Mouse (Mus musculus) midbrain, embryonic 12.5 days (tissue): ENCODE data around the gene Mrfap1. TPM values are rescaled to one million over a fixed set of nuclear protein-coding genes. Genes with fewer than 3 reads are reported as not detected.
A peak's percentile ranks its signal among the peaks of the same experiment; 100 is the strongest.

Experiments used
- ATAC-seq: fragments of 200-750 bp; cut with Nextera tagmentation; 2 replicates; pipeline ENCODE4 v1.8.0; 2017; ENCODE audit warnings: low read depth, moderate TSS enrichment, moderate library complexity; ENCODE audit not compliant: low FRiP score
- H3K27ac ChIP-seq: fragments of 300-500 bp; sonication (generic); replicated peaks from 2 replicates; pipeline ENCODE4 v1.5.1; 2016; ENCODE audit warnings: mild to moderate bottlenecking
- H3K27me3 ChIP-seq: fragments of 300-500 bp; sonication (generic); 2 replicates; pipeline ENCODE4 v1.6.1; 2016; ENCODE audit warnings: mild to moderate bottlenecking
- H3K36me3 ChIP-seq: fragments of 300-500 bp; sonication (generic); 2 replicates; pipeline ENCODE4 v1.6.1; 2016
- H3K4me1 ChIP-seq: fragments of 300-500 bp; sonication (generic); 2 replicates; pipeline ENCODE4 v1.6.1; 2016
- H3K4me2 ChIP-seq: fragments of 300-500 bp; sonication (generic); replicated peaks from 2 replicates; pipeline ENCODE4 v1.6.1; 2016; ENCODE audit warnings: mild to moderate bottlenecking, moderate library complexity
- H3K4me3 ChIP-seq: fragments of 300-500 bp; sonication (generic); 2 replicates; pipeline ENCODE4 v1.5.1; 2016; ENCODE audit warnings: mild to moderate bottlenecking
- H3K9ac ChIP-seq: fragments of 300-500 bp; sonication (generic); replicated peaks from 2 replicates; pipeline ENCODE4 v1.6.1; 2016; ENCODE audit warnings: mild to moderate bottlenecking, moderate library complexity
- H3K9me3 ChIP-seq: fragments of 300-500 bp; sonication (generic); 2 replicates; pipeline ENCODE4 v1.6.1; 2016; ENCODE audit warnings: mild to moderate bottlenecking
- WGBS: fragments of 180-500 bp; shearing (Covaris S2); methylation state at CpG from one replicate; pipeline ENCODE4 v1.1.7; 2016; 5-methylcytosine and 5-hydroxymethylcytosine counted together
- polyA plus RNA-seq: library from polyadenylated mRNA; unstranded; fragments of >200 nt; fragmentation: Nextera tagmentation; extraction: Ambion mirVana; gene quantifications from 2 replicates; pipeline ENCODE4 v1.2.1, GENCODE M21; 2016

Gene Mrfap1
- polyA plus RNA-seq, 1 experiment from 2014 or later, result 455 TPM

DNA sequence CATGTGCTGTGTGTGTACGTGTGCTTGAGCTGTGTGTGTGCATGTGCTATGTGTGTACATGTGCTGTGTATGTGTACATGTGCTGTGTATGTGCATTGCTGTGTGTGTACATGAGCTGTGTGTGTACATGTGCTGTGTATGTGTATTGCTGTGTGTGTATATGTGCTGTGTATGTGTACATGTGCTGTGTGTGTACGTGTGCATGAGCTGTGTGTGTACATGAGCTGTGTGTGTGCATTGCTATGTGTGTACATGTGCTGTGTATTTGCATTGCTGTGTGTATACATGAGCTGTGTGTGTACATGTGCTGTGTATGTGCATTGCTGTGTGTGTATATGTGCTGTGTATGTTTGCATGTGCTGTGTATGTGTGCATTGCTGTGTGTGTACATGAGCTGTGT lies 17.1 kb downstream of the Mrfap1 start:
- H3K4me3 ChIP-seq, result no peak overlapping the region
- ATAC-seq, result no peak
- no peak overlapping the region for H3K4me2 ChIP-seq
- no peaks in the 10 kb centered on the region; the same call in 1 of the 2 replicates for H3K27me3 ChIP-seq
- no peaks in the 10 kb centered on the region for H3K4me1 ChIP-seq
- H3K9me3 ChIP-seq, result peaks cover 10% of the 10 kb centered on the region; the same call in 1 of the 2 replicates
- 87% methylated on average over 2 of the region's 2 CpGs for WGBS
- H3K9ac ChIP-seq, result no peak overlapping the region
- no peak overlapping the region for H3K27ac ChIP-seq
- H3K36me3 ChIP-seq, result no peaks in the 10 kb centered on the region

DNA sequence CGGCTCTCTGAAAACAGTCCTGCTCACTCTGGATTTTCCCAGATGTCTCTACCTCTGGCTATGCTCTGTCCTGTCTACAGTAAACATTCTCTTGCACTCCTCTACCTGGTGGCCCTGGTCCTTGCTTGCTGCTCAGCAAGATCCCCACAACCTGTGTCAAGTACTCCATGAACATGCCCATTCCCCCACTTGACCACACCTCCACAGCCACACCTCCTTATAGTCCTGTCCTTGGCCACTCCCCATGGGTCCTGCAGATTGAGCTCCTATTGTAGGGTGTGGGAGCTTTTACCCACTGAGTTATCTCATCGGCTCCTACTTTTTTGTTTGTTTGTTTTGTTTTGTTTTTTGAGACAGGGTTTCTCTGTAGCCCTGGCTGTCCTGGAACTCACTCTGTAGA lies 17.7 kb downstream of the Mrfap1 start:
- peaks cover 10% of the 10 kb centered on the region; the same call in 1 of the 2 replicates for H3K9me3 ChIP-seq
- H3K4me1 ChIP-seq, result no peaks in the 10 kb centered on the region
- no peaks in the 10 kb centered on the region; the same call in 1 of the 2 replicates for H3K27me3 ChIP-seq
- H3K9ac ChIP-seq, result no peak overlapping the region
- no peaks in the 10 kb centered on the region for H3K36me3 ChIP-seq
- H3K4me2 ChIP-seq, result no peak overlapping the region
- WGBS, result 97% methylated on average over 1 of the region's 2 CpGs
- H3K27ac ChIP-seq, result no peak overlapping the region
- no peak overlapping the region for H3K4me3 ChIP-seq
- no peak for ATAC-seq

DNA sequence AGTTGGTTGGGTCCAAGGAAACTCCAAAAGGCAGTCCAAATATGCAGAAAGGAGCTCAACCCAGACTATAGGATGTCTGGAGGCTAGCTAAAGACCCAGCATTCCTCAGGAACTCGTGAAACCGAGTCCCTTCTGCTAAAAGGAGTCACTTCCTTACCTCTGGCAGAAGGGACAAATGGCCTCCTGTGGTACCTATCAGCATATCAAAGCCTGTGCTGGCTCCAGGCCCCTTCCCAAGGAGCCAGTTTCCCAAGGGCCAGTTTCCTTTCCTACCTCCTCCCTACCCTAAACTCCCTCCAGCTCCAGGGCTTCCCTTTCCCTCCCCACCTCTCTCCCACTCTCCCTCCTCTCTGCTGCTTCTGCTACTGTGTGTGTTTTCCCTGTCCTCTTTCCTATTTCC lies 19.4 kb downstream of the Mrfap1 start:
- peaks cover 10% of the 10 kb centered on the region; the same call in 1 of the 2 replicates for H3K9me3 ChIP-seq
- 4% methylated on average over 2 of the region's 2 CpGs for WGBS
- no peak overlapping the region for H3K27ac ChIP-seq
- no peaks in the 10 kb centered on the region for H3K36me3 ChIP-seq
- no peaks in the 10 kb centered on the region; the same call in 1 of the 2 replicates for H3K27me3 ChIP-seq
- no peak for ATAC-seq
- no peak overlapping the region for H3K4me3 ChIP-seq
- no peak overlapping the region for H3K9ac ChIP-seq
- H3K4me1 ChIP-seq, result no peaks in the 10 kb centered on the region
- no peak overlapping the region for H3K4me2 ChIP-seq

DNA sequence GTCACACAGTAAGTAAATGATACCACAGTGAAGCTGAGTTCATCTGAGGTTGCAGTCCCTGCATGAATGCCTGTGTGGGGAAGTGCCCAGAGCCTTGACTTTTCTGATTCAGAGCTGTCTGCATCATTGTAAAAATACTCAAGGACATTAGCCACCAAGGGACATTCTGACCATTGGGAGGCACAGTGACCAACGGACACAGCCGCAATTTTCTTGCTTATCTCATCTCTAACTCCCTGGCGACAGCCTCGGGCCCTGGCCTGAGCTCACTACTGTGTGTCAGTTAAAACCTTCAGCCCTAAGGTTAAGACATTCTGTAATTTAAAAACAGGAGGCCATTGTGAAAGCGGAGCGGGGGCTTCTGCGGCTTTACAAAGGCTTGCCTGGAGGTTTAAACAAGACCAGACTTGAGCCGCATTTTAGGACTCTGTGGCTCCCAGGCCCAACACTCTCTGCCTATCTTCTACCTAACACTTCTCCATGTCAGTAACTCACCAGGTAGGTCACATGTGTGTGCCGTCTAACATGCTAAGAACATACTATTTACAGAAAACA lies 20.5 kb downstream of the Mrfap1 start:
- H3K27me3 ChIP-seq, result no peaks in the 10 kb centered on the region; the same call in 1 of the 2 replicates
- no peaks in the 10 kb centered on the region for H3K36me3 ChIP-seq
- H3K4me2 ChIP-seq, result no peak overlapping the region
- H3K9ac ChIP-seq, result no peak overlapping the region
- H3K4me1 ChIP-seq, result no peaks in the 10 kb centered on the region
- H3K4me3 ChIP-seq, result no peak overlapping the region
- WGBS, result 20% methylated on average over 9 of the region's 9 CpGs
- no peak overlapping the region for H3K27ac ChIP-seq
- H3K9me3 ChIP-seq, result peaks cover 10% of the 10 kb centered on the region; the same call in 1 of the 2 replicates
- ATAC-seq, result no peak

DNA sequence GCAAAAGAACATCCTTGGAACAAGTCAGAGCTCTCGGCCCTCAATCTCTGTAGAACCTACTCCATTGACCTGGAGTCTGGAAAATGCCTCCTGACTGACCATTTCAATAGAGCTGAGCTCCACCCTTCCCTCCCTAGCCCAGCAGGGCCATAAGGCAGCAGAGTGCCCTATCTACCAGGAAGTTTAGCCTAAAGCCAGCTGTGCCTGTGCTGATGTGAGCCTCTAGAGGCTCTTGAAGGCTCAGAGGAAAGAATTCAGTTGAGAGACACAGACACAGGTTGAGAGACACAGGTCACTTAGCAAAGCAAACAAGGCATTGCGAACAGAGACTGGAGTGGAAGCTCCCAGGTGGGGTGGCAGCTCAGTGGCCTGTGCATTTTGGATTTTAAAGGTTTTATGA lies 21.3 kb downstream of the Mrfap1 start:
- Histone ChIP-seq H3K4me1 (no peaks in the 10 kb centered on the region), H3K36me3 (no peaks in the 10 kb centered on the region), H3K27ac (no peak overlapping the region), H3K4me2 (no peak overlapping the region), H3K9ac (no peak overlapping the region), H3K9me3 (peaks cover 5% of the 10 kb centered on the region; the same call in 1 of the 2 replicates), H3K4me3 (no peak overlapping the region), H3K27me3 (no peaks in the 10 kb centered on the region; the same call in 1 of the 2 replicates)
- ATAC-seq, result no peak
- WGBS, result 94% methylated on average over 2 of the region's 2 CpGs

DNA sequence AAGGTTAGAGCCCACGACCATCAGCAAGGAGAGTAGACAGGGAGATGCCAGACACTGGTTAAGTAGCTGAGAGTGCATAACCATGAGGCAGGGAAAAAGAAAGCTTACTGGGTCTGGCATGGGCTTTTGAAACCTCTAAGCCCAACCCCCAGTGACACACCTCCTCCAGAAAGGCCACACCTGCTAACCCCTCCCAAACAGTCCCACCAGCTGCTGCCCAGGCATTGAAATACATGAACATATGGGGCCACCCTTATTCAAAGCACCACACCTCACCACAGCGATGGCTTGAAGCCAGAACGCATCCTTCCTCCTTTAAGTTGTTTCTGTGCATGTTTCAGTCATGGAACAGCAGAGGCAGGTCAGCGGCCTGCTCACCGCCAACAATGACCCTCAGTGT lies 24.0 kb downstream of the Mrfap1 start:
- no peak overlapping the region for H3K4me2 ChIP-seq
- 79% methylated on average over 5 of the region's 5 CpGs for WGBS
- no peak overlapping the region for H3K27ac ChIP-seq
- H3K36me3 ChIP-seq, result no peaks in the 10 kb centered on the region
- H3K27me3 ChIP-seq, result no peaks in the 10 kb centered on the region; the same call in 1 of the 2 replicates
- peaks cover 4% of the 10 kb centered on the region; the same call in 1 of the 2 replicates for H3K4me1 ChIP-seq
- H3K9ac ChIP-seq, result no peak overlapping the region
- H3K9me3 ChIP-seq, result no peaks in the 10 kb centered on the region
- ATAC-seq, result no peak
- no peak overlapping the region for H3K4me3 ChIP-seq

DNA sequence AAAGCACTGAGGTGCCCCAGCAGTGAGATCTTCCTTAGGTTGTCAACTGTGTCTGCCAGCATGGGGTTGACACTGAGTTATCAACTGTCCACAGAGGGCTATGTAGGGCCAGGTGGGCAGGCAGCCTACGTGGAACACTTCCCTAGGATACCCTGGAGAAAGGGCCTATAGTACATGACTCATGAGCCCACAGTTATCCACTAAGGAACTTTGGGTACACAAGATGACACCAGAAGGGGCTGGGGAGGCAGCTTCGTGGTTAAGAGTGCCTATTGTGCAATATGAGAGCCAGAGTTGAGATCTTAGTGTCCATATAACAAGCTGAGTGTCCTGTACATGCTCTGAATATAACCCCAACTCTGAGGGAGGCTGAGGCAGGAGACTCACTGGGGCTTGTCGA lies 27.0 kb downstream of the Mrfap1 start:
- 68% methylated on average over 3 of the region's 3 CpGs for WGBS

DNA sequence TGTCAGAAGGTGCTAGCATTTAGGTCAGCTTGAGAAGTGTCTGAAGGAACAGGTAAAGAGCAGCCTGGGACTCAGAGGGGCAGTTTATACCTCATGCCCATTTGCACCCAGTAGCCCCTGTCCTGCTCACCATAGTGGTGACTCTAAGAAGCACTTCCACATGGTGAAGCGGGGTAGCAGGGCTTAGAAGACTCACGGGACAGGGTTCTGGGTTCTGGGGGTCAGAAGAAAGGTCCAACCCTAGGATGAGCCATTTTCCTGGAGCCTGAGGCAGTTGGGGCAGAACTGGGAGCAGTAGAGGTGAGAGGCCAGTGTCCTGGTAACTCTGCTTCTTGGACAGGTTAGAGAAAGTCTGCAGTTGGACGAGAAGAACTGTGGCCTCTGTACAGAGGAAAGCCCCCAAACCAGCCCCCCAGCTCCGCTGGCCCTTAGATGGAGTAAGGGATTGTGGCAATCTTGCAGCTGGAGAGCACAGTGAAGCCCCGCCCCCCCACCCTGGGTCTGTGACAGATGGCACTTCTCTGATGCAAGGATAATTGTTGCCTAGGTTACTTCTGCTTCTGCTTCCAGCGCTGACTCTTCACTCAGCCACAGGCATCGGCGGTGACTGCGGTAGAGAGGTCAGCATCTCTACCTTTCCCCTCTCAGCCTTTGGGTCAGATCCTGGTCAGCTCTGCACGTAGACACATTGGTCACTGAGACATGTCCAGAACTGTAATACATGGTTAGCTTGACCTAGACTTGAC lies 29.4 kb downstream of the Mrfap1 start:
- Histone ChIP-seq H3K4me3 (no peak overlapping the region), H3K9ac (no peak overlapping the region), H3K36me3 (no peaks in the 10 kb centered on the region), H3K27me3 (no peaks in the 10 kb centered on the region), H3K9me3 (no peaks in the 10 kb centered on the region), H3K4me2 (peak overlapping the region; percentile 27; the same call in 1 of the 2 replicates), H3K4me1 (peaks cover 17% of the 10 kb centered on the region), H3K27ac (peak overlapping the region; percentile 22)
- 34% methylated on average over 10 of the region's 10 CpGs for WGBS
- ATAC-seq, result peak; percentile 73

More for the DNA sequence above, 27.0 kb downstream of the Mrfap1 start:
- no peak overlapping the region for H3K9ac ChIP-seq
- no peak overlapping the region for H3K4me3 ChIP-seq
- no peaks in the 10 kb centered on the region for H3K9me3 ChIP-seq
- H3K27ac ChIP-seq, result no peak overlapping the region
- H3K36me3 ChIP-seq, result no peaks in the 10 kb centered on the region
- no peak overlapping the region for H3K4me2 ChIP-seq
- H3K27me3 ChIP-seq, result no peaks in the 10 kb centered on the region
- H3K4me1 ChIP-seq, result peaks cover 14% of the 10 kb centered on the region
- ATAC-seq, result no peak

DNA sequence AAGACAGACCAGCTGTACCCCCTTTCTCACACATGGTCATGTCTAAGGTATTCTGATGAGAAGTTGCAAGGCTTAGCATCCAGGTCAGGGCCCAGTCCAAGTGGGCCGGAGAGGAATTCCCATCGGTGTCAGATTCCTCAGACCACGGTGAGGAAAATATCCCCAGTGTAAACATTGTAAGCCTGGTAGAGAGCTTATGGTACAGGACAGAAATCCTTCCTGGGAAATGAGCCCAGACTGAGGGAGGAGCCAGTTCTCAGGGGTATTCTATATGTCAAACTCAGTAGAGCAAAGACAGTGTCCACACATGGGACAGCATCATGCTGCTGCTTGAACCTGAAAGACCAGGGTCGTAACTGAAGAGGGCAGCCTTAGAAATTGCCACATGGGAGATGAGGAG lies 36.7 kb downstream of the Mrfap1 start:
- no peak for ATAC-seq
- WGBS, result 68% methylated on average over 4 of the region's 4 CpGs
- 0 out of 2 replicates have a peak, but pooled peaks cover 6% of the 10 kb centered on the region for H3K27me3 ChIP-seq

DNA sequence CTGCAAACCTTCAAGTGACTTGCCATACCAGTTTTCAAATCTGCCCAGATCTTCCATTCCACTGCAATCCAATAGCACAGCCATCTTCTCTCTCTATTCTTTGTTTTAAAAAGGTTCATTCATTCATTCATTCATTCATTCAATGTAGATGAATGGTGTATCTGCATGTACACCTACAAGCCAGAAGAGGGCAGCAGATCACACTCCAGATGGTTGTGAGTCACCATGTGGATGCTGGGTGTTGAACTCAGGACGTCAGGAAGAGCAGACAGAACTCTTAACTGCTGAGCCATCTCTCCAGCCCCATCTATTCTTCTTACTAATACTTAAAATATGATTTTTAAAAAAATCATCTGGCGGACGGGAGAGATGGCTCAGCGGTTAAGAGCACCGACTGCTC lies 39.5 kb downstream of the Mrfap1 start:
- H3K9me3 ChIP-seq, result no peaks in the 10 kb centered on the region
- H3K27me3 ChIP-seq, result peaks cover 17% of the 10 kb centered on the region
- whole genome bisulfite sequencing, result 64% methylated on average over 5 of the region's 5 CpGs
- no peaks in the 10 kb centered on the region for H3K36me3 ChIP-seq
- H3K4me3 ChIP-seq, result no peak overlapping the region
- no peak for ATAC-seq
- no peaks in the 10 kb centered on the region for H3K4me1 ChIP-seq
- H3K9ac ChIP-seq, result no peak overlapping the region
- H3K4me2 ChIP-seq, result no peak overlapping the region
- no peak overlapping the region for H3K27ac ChIP-seq

More for the DNA sequence above, 36.7 kb downstream of the Mrfap1 start:
- H3K27ac ChIP-seq, result no peak overlapping the region
- no peak overlapping the region for H3K4me2 ChIP-seq
- no peaks in the 10 kb centered on the region for H3K9me3 ChIP-seq
- H3K4me1 ChIP-seq, result 0 out of 2 replicates have a peak, but pooled peaks cover 4% of the 10 kb centered on the region
- no peak overlapping the region for H3K4me3 ChIP-seq
- H3K36me3 ChIP-seq, result no peaks in the 10 kb centered on the region
- no peak overlapping the region for H3K9ac ChIP-seq

DNA sequence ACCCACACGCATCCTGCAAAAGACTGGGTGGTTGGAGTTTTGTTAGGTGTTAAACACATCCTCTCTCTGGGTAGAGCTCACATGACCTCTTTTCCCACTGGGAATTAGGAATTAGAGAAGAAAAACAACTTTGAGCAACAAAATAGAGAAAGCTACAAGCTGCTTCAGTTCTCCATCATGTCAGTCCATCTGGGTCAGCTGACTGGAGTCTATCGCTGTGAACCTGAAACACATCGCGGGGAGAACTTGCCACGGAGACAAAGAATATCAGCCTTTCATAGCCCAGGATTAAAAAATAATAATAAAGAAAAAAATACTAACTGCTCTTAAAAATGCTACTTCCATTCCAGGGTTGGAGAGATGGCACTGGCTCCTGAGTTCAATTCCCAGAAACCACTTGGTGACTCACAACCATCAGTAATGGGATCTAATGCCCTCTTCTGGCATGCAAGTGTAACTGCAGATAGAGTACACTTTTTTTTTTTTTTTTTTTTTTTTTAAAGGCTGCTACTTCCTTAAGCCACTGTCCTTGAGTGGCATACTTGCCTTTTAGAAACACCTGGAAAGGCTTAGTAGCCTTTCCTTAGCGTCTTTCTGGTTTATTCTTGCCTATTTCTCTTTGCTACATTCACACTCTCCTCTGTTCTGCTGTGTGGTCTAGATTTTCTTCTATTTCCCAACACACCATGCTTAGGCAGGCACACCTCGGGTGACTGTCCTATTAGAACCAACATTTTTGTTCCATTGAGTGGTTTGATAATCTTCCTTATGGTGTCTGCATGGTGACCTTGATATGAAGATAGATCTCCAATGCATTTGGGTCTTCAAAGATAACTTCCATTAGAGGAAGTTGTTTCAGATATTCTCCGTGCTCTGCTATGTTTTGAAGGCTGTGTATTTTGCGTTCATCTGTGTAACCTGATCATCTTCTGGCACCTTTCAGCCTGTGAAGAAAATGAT lies 46.2 kb downstream of the Mrfap1 start:
- Histone ChIP-seq H3K4me2 (no peak overlapping the region), H3K4me1 (peaks cover 20% of the 10 kb centered on the region), H3K27me3 (peaks cover 11% of the 10 kb centered on the region), H3K27ac (no peak overlapping the region), H3K4me3 (no peak overlapping the region), H3K9me3 (no peaks in the 10 kb centered on the region), H3K36me3 (no peaks in the 10 kb centered on the region), H3K9ac (no peak overlapping the region)
- ATAC-seq, result no peak
- 73% methylated on average over 9 of the region's 9 CpGs for WGBS
